Mouse (Mus musculus): ENCODE measurements around the gene Arid3a. TPM values are rescaled to one million over a fixed set of nuclear protein-coding genes. Genes with fewer than 3 reads are reported as not detected.
A peak's percentile ranks its signal among the peaks of the same experiment; 100 is the strongest.

Gene Arid3a
- polyA plus RNA-seq, 1 experiment from 2014 or later = 5.4 TPM

DNA sequence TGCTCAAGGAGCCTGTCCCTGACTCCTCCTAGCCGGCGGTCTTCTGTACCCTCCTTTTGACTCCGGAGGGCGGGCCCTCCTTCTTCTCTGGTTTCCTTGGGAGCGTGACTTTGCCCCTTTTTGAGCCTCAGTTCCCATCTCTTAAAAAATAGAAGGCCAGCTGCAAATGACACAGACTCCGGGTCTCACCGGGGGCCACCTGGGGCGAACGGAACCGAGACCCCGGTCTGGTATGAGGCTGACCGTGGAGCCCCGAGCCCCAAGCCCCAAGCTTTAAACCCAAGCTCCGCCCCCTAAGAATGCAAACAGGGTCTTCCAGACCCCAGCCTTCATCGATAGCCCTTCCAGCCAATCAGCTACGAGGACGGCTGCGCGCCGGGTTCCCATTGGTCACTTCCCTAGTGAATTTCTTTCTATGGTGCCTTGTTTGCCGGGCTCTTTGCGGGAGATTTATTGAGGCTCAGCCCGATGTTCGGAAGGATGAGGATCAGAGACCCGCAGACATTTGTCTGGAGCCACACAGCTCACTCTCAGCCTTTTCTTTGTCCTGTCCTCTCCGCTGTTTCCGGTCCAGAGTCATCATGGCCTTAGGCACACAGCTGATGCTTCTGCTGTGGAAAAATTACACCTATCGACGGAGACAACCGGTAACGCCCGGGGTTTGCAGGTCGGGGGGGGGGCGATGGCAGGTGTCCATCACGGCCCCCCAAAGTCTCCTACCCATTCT, 70.4 kb downstream of the Arid3a start:
- DNase-seq (peak; percentile 93), ATAC-seq (ENCODE audit: insufficient read depth) (peak; percentile 67)
- Histone ChIP-seq H3K27ac (ENCODE audit: low read depth) (peak overlapping the region; percentile 43), H3K36me3 (ENCODE audit: insufficient read depth) (peaks cover 35% of the 10 kb centered on the region), H3K4me3 (ENCODE audit: low read depth, low read length) (peak overlapping the region; percentile 52), H3K4me1 (ENCODE audit: insufficient read depth) (peaks cover 8% of the 10 kb centered on the region; the same call in 1 of the 2 replicates), H3K9ac (peak overlapping the region; percentile 51), H3K9me3 (ENCODE audit: low read depth, low read length) (no peaks in the 10 kb centered on the region), H3K27me3 (ENCODE audit: insufficient read depth, low read length) (peaks cover 4% of the 10 kb centered on the region; the same call in 1 of the 2 replicates), H3K4me2 (peak overlapping the region; percentile 87)
- WGBS = under 1% methylated on average over 35 of the region's 35 CpGs
- TF ChIP-seq CTCF (IDR thresholded peaks at IDR 0.05; ENCODE audit: low read depth) = no peak

- Histone ChIP-seq H3K4me1 (ENCODE audit: insufficient read depth) (peaks cover 8% of the 10 kb centered on the region; the same call in 1 of the 2 replicates), H3K4me3 (ENCODE audit: low read depth, low read length) (peak overlapping the region; percentile 52), H3K4me2 (peak overlapping the region; percentile 87), H3K27ac (ENCODE audit: low read depth) (peak overlapping the region; percentile 43; the same call in 1 of the 2 replicates), H3K9ac (peak overlapping the region; percentile 34), H3K9me3 (ENCODE audit: low read depth, low read length) (no peaks in the 10 kb centered on the region), H3K36me3 (ENCODE audit: insufficient read depth) (peaks cover 28% of the 10 kb centered on the region), H3K27me3 (ENCODE audit: insufficient read depth, low read length) (peaks cover 10% of the 10 kb centered on the region; the same call in 1 of the 2 replicates)
- ATAC-seq (ENCODE audit: insufficient read depth) (peak; percentile 39; the same call in 1 of the 2 replicates), DNase-seq (peak; percentile 76)
- 9% methylated on average over 15 of the region's 15 CpGs for WGBS
- TF ChIP-seq CTCF (IDR thresholded peaks at IDR 0.05; ENCODE audit: low read depth) = no peak
Observed at GRCm38 (mm10) chr10:79997819-79998218, 71.0 kb downstream of the Arid3a start.

- TF ChIP-seq CTCF (IDR thresholded peaks at IDR 0.05; ENCODE audit: low read depth) = no peak
- no peak overlapping the region for H3K27ac ChIP-seq (ENCODE audit: low read depth)
- DNase-seq = no peak
- H3K4me3 ChIP-seq (ENCODE audit: low read depth, low read length) = no peak overlapping the region
- no peaks in the 10 kb centered on the region for H3K36me3 ChIP-seq (ENCODE audit: insufficient read depth)
- no peaks in the 10 kb centered on the region for H3K9me3 ChIP-seq (ENCODE audit: low read depth, low read length)
- no peak overlapping the region for H3K9ac ChIP-seq
- ATAC-seq (ENCODE audit: insufficient read depth) = no peak
- H3K4me1 ChIP-seq (ENCODE audit: insufficient read depth) = peaks cover 8% of the 10 kb centered on the region; the same call in 1 of the 2 replicates
- H3K27me3 ChIP-seq (ENCODE audit: insufficient read depth, low read length) = peaks cover 10% of the 10 kb centered on the region; the same call in 1 of the 2 replicates
- 65% methylated on average over 9 of the region's 9 CpGs for WGBS
- no peak overlapping the region for H3K4me2 ChIP-seq
Observed at GRCm38 (mm10) chr10:80001945-80002344, 75.1 kb downstream of the Arid3a start.

DNA sequence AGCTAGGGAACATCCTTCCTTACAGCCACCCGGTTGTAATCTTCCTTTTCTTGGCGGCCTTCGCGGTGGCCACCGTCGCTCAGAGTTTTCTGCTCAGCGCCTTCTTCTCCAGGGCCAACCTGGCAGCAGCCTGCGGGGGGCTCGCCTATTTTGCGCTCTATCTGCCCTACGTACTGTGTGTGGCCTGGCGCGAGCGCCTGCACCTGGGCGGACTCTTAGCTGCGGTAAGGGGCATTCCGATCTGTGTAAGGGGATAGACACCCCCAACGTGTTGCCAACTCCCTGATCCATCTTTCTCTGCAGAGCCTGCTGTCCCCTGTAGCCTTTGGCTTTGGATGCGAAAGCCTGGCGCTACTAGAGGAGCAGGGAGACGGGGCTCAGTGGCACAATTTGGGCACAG, 76.0 kb downstream of the Arid3a start:
- no peak overlapping the region; the same call in 1 of the 2 replicates for H3K9ac ChIP-seq
- peaks cover 4% of the 10 kb centered on the region; the same call in 1 of the 2 replicates for H3K4me1 ChIP-seq (ENCODE audit: insufficient read depth)
- no peaks in the 10 kb centered on the region for H3K9me3 ChIP-seq (ENCODE audit: low read depth, low read length)
- DNase-seq (no peak), ATAC-seq (ENCODE audit: insufficient read depth) (no peak)
- WGBS = 27% methylated on average over 21 of the region's 21 CpGs
- no peak overlapping the region for H3K27ac ChIP-seq (ENCODE audit: low read depth)
- no peak for TF ChIP-seq CTCF (IDR thresholded peaks at IDR 0.05; ENCODE audit: low read depth)
- no peak overlapping the region for H3K4me2 ChIP-seq
- peaks cover 10% of the 10 kb centered on the region; the same call in 1 of the 2 replicates for H3K27me3 ChIP-seq (ENCODE audit: insufficient read depth, low read length)
- no peak overlapping the region for H3K4me3 ChIP-seq (ENCODE audit: low read depth, low read length)
- H3K36me3 ChIP-seq (ENCODE audit: insufficient read depth) = no peaks in the 10 kb centered on the region

DNA sequence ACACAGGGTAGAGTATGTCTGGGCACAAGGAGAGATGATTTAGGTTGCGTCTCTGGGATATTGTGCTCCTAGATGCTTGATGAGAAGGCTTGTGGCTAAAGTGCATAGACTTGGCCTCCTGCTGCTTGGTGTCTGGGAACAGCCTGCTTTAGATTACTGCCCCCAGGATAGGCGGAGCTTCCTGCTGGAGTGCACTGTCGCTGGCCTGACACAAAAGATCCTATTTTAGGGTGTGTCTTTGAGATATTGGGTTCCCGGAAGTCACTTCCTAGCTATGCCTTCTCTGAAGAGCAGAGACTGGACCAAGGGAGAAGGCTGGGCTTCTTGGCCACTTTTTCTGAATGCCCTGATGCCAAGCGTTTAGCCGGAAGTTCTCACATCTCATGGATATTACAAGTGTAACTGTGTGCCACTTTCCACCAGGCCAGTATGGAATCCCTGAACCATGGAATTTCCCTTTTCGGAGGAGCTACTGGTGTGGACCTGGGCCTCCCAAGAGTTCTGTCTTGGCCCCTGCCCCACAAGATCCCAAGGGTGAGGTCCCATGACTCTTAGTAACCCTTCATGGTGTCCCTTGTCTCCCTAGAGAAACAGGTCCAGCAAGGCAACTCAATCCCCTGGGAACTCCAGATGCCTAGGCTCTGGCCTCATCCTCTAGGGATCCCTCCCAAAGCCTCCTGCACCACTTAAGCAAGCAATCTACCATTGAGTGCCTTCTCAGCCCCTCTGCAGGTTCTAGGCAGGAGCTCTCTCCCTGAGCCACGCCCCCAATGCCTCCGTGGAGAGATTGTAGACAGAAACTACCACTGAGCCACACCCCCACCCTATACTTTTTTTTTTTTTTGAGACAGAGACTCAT, 76.8 kb downstream of the Arid3a start:
- H3K4me3 ChIP-seq (ENCODE audit: low read depth, low read length) = no peak overlapping the region
- H3K27me3 ChIP-seq (ENCODE audit: insufficient read depth, low read length) = peaks cover 10% of the 10 kb centered on the region; the same call in 1 of the 2 replicates
- no peak for TF ChIP-seq CTCF (IDR thresholded peaks at IDR 0.05; ENCODE audit: low read depth)
- H3K9ac ChIP-seq = no peak overlapping the region
- H3K9me3 ChIP-seq (ENCODE audit: low read depth, low read length) = no peaks in the 10 kb centered on the region
- no peaks in the 10 kb centered on the region for H3K36me3 ChIP-seq (ENCODE audit: insufficient read depth)
- H3K4me1 ChIP-seq (ENCODE audit: insufficient read depth) = no peaks in the 10 kb centered on the region
- DNase-seq (peak; percentile 24), ATAC-seq (ENCODE audit: insufficient read depth) (no peak)
- 54% methylated on average over 9 of the region's 9 CpGs for WGBS
- H3K27ac ChIP-seq (ENCODE audit: low read depth) = no peak overlapping the region
- no peak overlapping the region for H3K4me2 ChIP-seq

DNA sequence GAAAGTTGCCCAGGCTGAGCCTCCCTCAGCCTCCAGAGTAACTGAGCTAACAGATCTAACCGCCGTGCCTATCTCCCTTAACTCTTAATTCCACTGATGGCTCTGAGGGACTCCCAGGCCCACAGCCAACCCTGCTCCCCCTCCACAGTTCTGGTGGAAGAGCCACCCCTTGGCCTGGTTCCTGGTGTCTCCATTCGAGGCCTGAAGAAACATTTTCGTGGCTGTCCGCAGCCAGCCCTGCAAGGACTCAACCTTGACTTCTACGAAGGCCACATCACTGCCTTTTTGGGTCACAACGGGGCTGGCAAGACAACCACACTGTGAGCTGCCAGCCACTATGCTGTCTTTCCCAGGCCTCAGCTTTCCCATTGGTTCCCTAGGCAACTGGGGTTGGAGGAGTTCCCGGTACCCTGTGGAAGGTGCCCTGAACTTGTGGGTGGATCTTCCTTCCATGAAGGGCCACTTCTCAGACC, 77.4 kb downstream of the Arid3a start:
- Histone ChIP-seq H3K4me1 (ENCODE audit: insufficient read depth) (no peaks in the 10 kb centered on the region), H3K36me3 (ENCODE audit: insufficient read depth) (no peaks in the 10 kb centered on the region), H3K9ac (no peak overlapping the region), H3K27ac (ENCODE audit: low read depth) (no peak overlapping the region), H3K4me3 (ENCODE audit: low read depth, low read length) (no peak overlapping the region), H3K9me3 (ENCODE audit: low read depth, low read length) (no peaks in the 10 kb centered on the region), H3K27me3 (ENCODE audit: insufficient read depth, low read length) (peaks cover 10% of the 10 kb centered on the region; the same call in 1 of the 2 replicates), H3K4me2 (no peak overlapping the region)
- TF ChIP-seq CTCF (IDR thresholded peaks at IDR 0.05; ENCODE audit: low read depth) = no peak
- 78% methylated on average over 8 of the region's 8 CpGs for WGBS
- ATAC-seq (ENCODE audit: insufficient read depth) = no peak
- no peak for DNase-seq

Other genes starting within 250 kb of the Arid3a start
- 88.2 and 92.9 TPM in 2 replicates for gene Cdc34, start 244.8 kb upstream of the Arid3a start, polyA plus RNA-seq (2014; fragmentation: Nextera tagmentation; extraction: Ambion mirVana)
- 0.24 and 0.84 TPM in 2 replicates for gene Gzmm, start 238.0 kb upstream of the Arid3a start, polyA plus RNA-seq (2014; fragmentation: Nextera tagmentation; extraction: Ambion mirVana)
- 842 and 871 TPM in 2 replicates for gene Bsg, start 222.6 kb upstream of the Arid3a start, polyA plus RNA-seq (2014; fragmentation: Nextera tagmentation; extraction: Ambion mirVana)
- gene Hcn2, start 210.4 kb upstream of the Arid3a start, polyA plus RNA-seq (2014; fragmentation: Nextera tagmentation; extraction: Ambion mirVana) = 0.14 TPM in 1 of 2 replicates, not detected in the other
- gene Polrmt, start 180.5 kb upstream of the Arid3a start, polyA plus RNA-seq (2014; fragmentation: Nextera tagmentation; extraction: Ambion mirVana) = 44.2 and 44.6 TPM in 2 replicates
- 0.30 and 0.41 TPM in 2 replicates for gene Fgf22, start 172.0 kb upstream of the Arid3a start, polyA plus RNA-seq (2014; fragmentation: Nextera tagmentation; extraction: Ambion mirVana)
- 107 and 123 TPM in 2 replicates for gene Rnf126, start 160.1 kb upstream of the Arid3a start, polyA plus RNA-seq (2014; fragmentation: Nextera tagmentation; extraction: Ambion mirVana)
- gene Fstl3, start 149.8 kb upstream of the Arid3a start, polyA plus RNA-seq (2014; fragmentation: Nextera tagmentation; extraction: Ambion mirVana) = 12.2 and 12.4 TPM in 2 replicates
- gene Prss57, start 136.1 kb upstream of the Arid3a start, polyA plus RNA-seq (2014; fragmentation: Nextera tagmentation; extraction: Ambion mirVana) = 0.11 TPM in 1 of 2 replicates, not detected in the other
- 68.1 and 72.4 TPM in 2 replicates for gene Palm, start 133.5 kb upstream of the Arid3a start, polyA plus RNA-seq (2014; fragmentation: Nextera tagmentation; extraction: Ambion mirVana)
- 5.0 and 6.1 TPM in 2 replicates for gene Misp, start 106.1 kb upstream of the Arid3a start, polyA plus RNA-seq (2014; fragmentation: Nextera tagmentation; extraction: Ambion mirVana)
- gene Ptbp1, start 72.6 kb upstream of the Arid3a start, polyA plus RNA-seq (2014; fragmentation: Nextera tagmentation; extraction: Ambion mirVana) = 355 and 366 TPM in 2 replicates
- gene Prtn3, start 52.6 kb upstream of the Arid3a start, polyA plus RNA-seq (2014; fragmentation: Nextera tagmentation; extraction: Ambion mirVana) = 3.5 and 3.7 TPM in 2 replicates
- gene Plppr3, start 52.4 kb upstream of the Arid3a start, polyA plus RNA-seq (2014; fragmentation: Nextera tagmentation; extraction: Ambion mirVana) = 31.3 and 37.4 TPM in 2 replicates
- gene Elane, start 40.8 kb upstream of the Arid3a start, polyA plus RNA-seq (2014; fragmentation: Nextera tagmentation; extraction: Ambion mirVana) = 0.18 and 0.26 TPM in 2 replicates
- not detected in 2 replicates for gene Cfd, start 36.2 kb upstream of the Arid3a start, polyA plus RNA-seq (2014; fragmentation: Nextera tagmentation; extraction: Ambion mirVana)
- 55.5 and 58.7 TPM in 2 replicates for gene Med16, start 18.1 kb upstream of the Arid3a start, polyA plus RNA-seq (2014; fragmentation: Nextera tagmentation; extraction: Ambion mirVana)
- 4.1 TPM in 1 of 2 replicates, not detected in the other for gene Gm26602, start 16.2 kb upstream of the Arid3a start, polyA plus RNA-seq (2014; fragmentation: Nextera tagmentation; extraction: Ambion mirVana)
- 0.70 and 1.2 TPM in 2 replicates for gene Kiss1r, start 10.1 kb upstream of the Arid3a start, polyA plus RNA-seq (2014; fragmentation: Nextera tagmentation; extraction: Ambion mirVana)
- 127 and 132 TPM in 2 replicates for gene R3hdm4, start 5.8 kb upstream of the Arid3a start, polyA plus RNA-seq (2014; fragmentation: Nextera tagmentation; extraction: Ambion mirVana)
- 113 and 124 TPM in 2 replicates for gene Wdr18, start 33.1 kb downstream of the Arid3a start, polyA plus RNA-seq (2014; fragmentation: Nextera tagmentation; extraction: Ambion mirVana)
- 0.30 and 0.41 TPM in 2 replicates for gene Grin3b, start 43.7 kb downstream of the Arid3a start, polyA plus RNA-seq (2014; fragmentation: Nextera tagmentation; extraction: Ambion mirVana)
- 19.3 and 23.4 TPM in 2 replicates for gene Tmem259, start 57.3 kb downstream of the Arid3a start, polyA plus RNA-seq (2014; fragmentation: Nextera tagmentation; extraction: Ambion mirVana)
- 354 and 364 TPM in 2 replicates for gene Cnn2, start 61.5 kb downstream of the Arid3a start, polyA plus RNA-seq (2014; fragmentation: Nextera tagmentation; extraction: Ambion mirVana)
- 3.0 and 3.5 TPM in 2 replicates for gene Abca7, start 69.5 kb downstream of the Arid3a start, polyA plus RNA-seq (2014; fragmentation: Nextera tagmentation; extraction: Ambion mirVana)
- 11.2 and 13.2 TPM in 2 replicates for gene Arhgap45, start 89.6 kb downstream of the Arid3a start, polyA plus RNA-seq (2014; fragmentation: Nextera tagmentation; extraction: Ambion mirVana)
- gene Polr2e, start 112.8 kb downstream of the Arid3a start, polyA plus RNA-seq (2014; fragmentation: Nextera tagmentation; extraction: Ambion mirVana) = 240 and 258 TPM in 2 replicates
- 471 and 474 TPM in 2 replicates for gene Gpx4, start 120.1 kb downstream of the Arid3a start, polyA plus RNA-seq (2014; fragmentation: Nextera tagmentation; extraction: Ambion mirVana)
- gene Sbno2, start 178.5 kb downstream of the Arid3a start, polyA plus RNA-seq (2014; fragmentation: Nextera tagmentation; extraction: Ambion mirVana) = 13.9 and 16.3 TPM in 2 replicates
- gene Stk11, start 188.8 kb downstream of the Arid3a start, polyA plus RNA-seq (2014; fragmentation: Nextera tagmentation; extraction: Ambion mirVana) = 28.7 and 29.7 TPM in 2 replicates
- gene Atp5d, start 211.6 kb downstream of the Arid3a start, polyA plus RNA-seq (2014; fragmentation: Nextera tagmentation; extraction: Ambion mirVana) = 493 and 529 TPM in 2 replicates
- 3.8 and 5.5 TPM in 2 replicates for gene Cbarp, start 213.8 kb downstream of the Arid3a start, polyA plus RNA-seq (2014; fragmentation: Nextera tagmentation; extraction: Ambion mirVana)
- gene Midn, start 221.2 kb downstream of the Arid3a start, polyA plus RNA-seq (2014; fragmentation: Nextera tagmentation; extraction: Ambion mirVana) = 32.6 and 34.2 TPM in 2 replicates
- 71.8 and 71.9 TPM in 2 replicates for gene Cirbp, start 238.9 kb downstream of the Arid3a start, polyA plus RNA-seq (2014; fragmentation: Nextera tagmentation; extraction: Ambion mirVana)
- 8.3 and 9.7 TPM in 2 replicates for gene 1600002K03Rik, start 245.9 kb downstream of the Arid3a start, polyA plus RNA-seq (2014; fragmentation: Nextera tagmentation; extraction: Ambion mirVana)